Mouse (Mus musculus) embryonic fibroblast, embryonic 13.5 days (primary cell): ENCODE data around the gene Kcnj6.

ENCODE experiments used
- CTCF ChIP-seq: IDR thresholded peaks from 2 replicates; pipeline ENCODE4 v1.5.1; 2011; ENCODE audit warnings: mild to moderate bottlenecking, control low read depth, low read length, moderate library complexity, borderline replicate concordance; ENCODE audit not compliant: insufficient read depth
- POLR2A ChIP-seq: IDR thresholded peaks from 2 replicates; pipeline ENCODE4 v1.6.1; 2011; ENCODE audit warnings: low read depth, mild to moderate bottlenecking, control low read depth, low read length, moderate library complexity

GRCm38 (mm10) chr16:94972080-94972855, 25.2 kb downstream of the Kcnj6 start:
- TF ChIP-seq CTCF = no peak
- no peak for TF ChIP-seq POLR2A
